Mouse (Mus musculus): Measurements from ENCODE around the gene Gnrhr. TPM values are rescaled to one million over a fixed set of nuclear protein-coding genes. Genes with fewer than 3 reads are reported as not detected.

Gene Gnrhr
- polyA plus RNA-seq, 1 experiment from 2014 or later: not detected

DNA sequence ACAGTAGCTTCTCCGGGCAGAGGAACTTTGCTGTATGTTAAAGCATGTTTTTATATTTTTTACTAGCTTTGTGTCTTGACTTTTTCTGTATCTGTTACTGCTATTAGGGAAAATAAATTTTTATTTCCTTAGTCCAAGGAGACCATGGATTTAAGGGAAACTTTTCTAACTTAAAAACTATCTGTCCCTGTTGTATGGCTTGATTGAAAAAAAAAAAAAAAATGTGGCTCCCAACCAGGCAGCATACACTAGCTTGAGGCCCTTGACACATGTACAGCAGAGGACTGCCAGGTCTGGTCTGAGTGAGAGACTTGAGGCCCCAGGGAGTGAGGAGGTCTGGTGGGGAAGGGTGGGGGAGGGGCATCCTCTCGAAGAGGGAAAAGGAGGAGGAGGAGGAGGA lies 23.9 kb downstream of the Gnrhr start:
- Histone ChIP-seq H3K36me3 (ENCODE audit: control insufficient read depth, insufficient read depth) (no peaks in the 10 kb centered on the region), H3K27me3 (ENCODE audit: control insufficient read depth, insufficient read depth, low read length) (no peaks in the 10 kb centered on the region), H3K4me3 (ENCODE audit: low read length) (no peak overlapping the region), H3K9me3 (replicated peaks; ENCODE audit: control insufficient read depth, low read length) (no peaks in the 10 kb centered on the region), H3K4me1 (ENCODE audit: control insufficient read depth, insufficient read depth, low read length) (peaks cover 6% of the 10 kb centered on the region), H3K4me2 (ENCODE audit: low read depth, low read length) (no peak overlapping the region), H3K27ac (ENCODE audit: low read length) (no peak overlapping the region), H3K9ac (ENCODE audit: low read length) (no peak overlapping the region)
- 50% methylated on average over 2 of the region's 2 CpGs for WGBS
- ATAC-seq (replicated peaks; ENCODE audit: extremely low read depth, insufficient read depth, low FRiP score): no peak

DNA sequence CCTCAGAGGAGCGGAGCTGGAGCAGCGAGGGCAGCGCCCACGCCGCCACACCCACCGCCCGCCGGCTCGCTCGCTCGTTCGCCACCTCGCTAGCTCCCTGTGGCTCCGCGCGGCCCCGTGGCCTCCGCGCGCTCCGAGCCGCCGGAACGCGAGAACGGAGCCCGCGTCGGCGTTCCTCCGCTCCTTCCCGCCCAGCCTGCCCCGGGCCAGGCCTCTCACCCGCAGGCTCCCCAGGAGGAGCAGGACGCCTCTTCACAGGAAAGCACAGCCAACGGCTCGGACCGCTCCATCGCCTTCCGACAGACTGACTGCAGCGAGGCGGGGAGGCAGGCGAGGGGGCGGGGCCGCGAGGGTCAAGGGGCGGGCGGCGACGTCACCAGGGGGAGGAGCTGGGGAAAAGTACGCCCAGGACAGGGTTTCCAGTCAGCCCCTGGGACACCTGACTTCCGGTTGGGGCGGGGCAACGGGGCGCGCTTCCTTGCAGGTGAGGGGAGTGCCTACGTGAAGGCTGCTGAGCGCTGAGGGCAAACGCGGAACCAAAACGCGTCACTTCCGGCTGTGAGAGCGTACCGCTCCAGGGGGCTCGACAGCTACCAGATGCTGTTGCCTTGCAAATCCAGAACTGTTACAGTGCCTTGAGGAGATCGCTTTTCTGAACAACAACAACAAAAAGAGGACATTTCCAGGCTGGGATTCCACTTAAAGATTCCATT lies 25.1 kb downstream of the Gnrhr start, which contains the start of gene Uba6:
Gene Uba6 (minus strand): TSS at position 355 of the 713 bp plus-strand sequence.
- H3K36me3 ChIP-seq (ENCODE audit: control insufficient read depth, insufficient read depth): no peaks in the 10 kb centered on the region
- peak within 1 kb of the TSS; percentile 87 for H3K9ac ChIP-seq (ENCODE audit: low read length)
- peak; percentile 99 for ATAC-seq (replicated peaks; ENCODE audit: extremely low read depth, insufficient read depth, low FRiP score)
- peak within 1 kb of the TSS; percentile 79 for H3K4me2 ChIP-seq (ENCODE audit: low read depth, low read length)
- H3K27me3 ChIP-seq (ENCODE audit: control insufficient read depth, insufficient read depth, low read length): no peaks in the 10 kb centered on the region
- WGBS: under 1% methylated on average over 67 of the region's 67 CpGs
- peak within 1 kb of the TSS; percentile 91 for H3K4me3 ChIP-seq (ENCODE audit: low read length)
- H3K27ac ChIP-seq (ENCODE audit: low read length): peak within 1 kb of the TSS; percentile 96
- H3K4me1 ChIP-seq (ENCODE audit: control insufficient read depth, insufficient read depth, low read length): peaks cover 6% of the 10 kb centered on the region
- no peaks in the 10 kb centered on the region for H3K9me3 ChIP-seq (replicated peaks; ENCODE audit: control insufficient read depth, low read length)

DNA sequence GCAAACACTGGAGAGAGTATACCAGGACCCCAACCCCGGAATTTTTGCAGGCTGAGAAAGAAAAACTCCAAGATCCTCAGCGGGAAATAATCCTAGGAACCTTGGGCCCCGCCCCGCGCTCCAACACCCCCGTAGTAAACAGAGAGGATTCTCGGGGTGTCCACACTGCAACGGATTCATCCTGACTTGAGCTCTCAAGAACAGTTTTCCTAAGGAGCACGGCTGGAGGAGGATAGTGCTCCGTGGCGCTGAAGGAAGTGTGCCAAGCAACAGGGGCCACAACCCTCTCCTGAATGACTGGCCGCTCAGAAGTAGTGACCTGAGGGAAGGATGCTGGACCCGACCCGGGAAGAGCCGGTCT lies 25.6 kb downstream of the Gnrhr start:
- Histone ChIP-seq H3K9ac (ENCODE audit: low read length) (peak overlapping the region; percentile 87), H3K4me3 (ENCODE audit: low read length) (peak overlapping the region; percentile 91), H3K27me3 (ENCODE audit: control insufficient read depth, insufficient read depth, low read length) (no peaks in the 10 kb centered on the region), H3K27ac (ENCODE audit: low read length) (peak overlapping the region; percentile 96), H3K9me3 (replicated peaks; ENCODE audit: control insufficient read depth, low read length) (no peaks in the 10 kb centered on the region), H3K4me1 (ENCODE audit: control insufficient read depth, insufficient read depth, low read length) (peaks cover 6% of the 10 kb centered on the region), H3K4me2 (ENCODE audit: low read depth, low read length) (peak overlapping the region; percentile 79), H3K36me3 (ENCODE audit: control insufficient read depth, insufficient read depth) (no peaks in the 10 kb centered on the region)
- no peak for ATAC-seq (replicated peaks; ENCODE audit: extremely low read depth, insufficient read depth, low FRiP score)
- WGBS: under 1% methylated on average over 15 of the region's 15 CpGs

Other genes starting within 250 kb of the Gnrhr start
- 21.8 and 22.0 TPM in 2 replicates for gene Cenpc1, start 132.3 kb downstream of the Gnrhr start, polyA plus RNA-seq (2015; fragmentation: Nextera tagmentation; extraction: Ambion mirVana)
- gene Stap1, start 126.2 kb downstream of the Gnrhr start, polyA plus RNA-seq (2015; fragmentation: Nextera tagmentation; extraction: Ambion mirVana): 2.4 and 7.5 TPM in 2 replicates
- 7.1 and 7.7 TPM in 2 replicates for gene Uba6, start 25.1 kb downstream of the Gnrhr start, polyA plus RNA-seq (2015; fragmentation: Nextera tagmentation; extraction: Ambion mirVana)
- gene Tmprss11c, start 91.4 kb upstream of the Gnrhr start, polyA plus RNA-seq (2015; fragmentation: Nextera tagmentation; extraction: Ambion mirVana): not detected in 2 replicates
- gene Tmprss11d, start 175.5 kb upstream of the Gnrhr start, polyA plus RNA-seq (2015; fragmentation: Nextera tagmentation; extraction: Ambion mirVana): 0.09 and 0.18 TPM in 2 replicates

Measured in heart, embryonic 16.5 days (tissue).